Mouse (Mus musculus) midbrain, embryonic 12.5 days (tissue): Measurements from ENCODE around the gene Efcab9. TPM values are rescaled to one million over a fixed set of nuclear protein-coding genes. Genes with fewer than 3 reads are reported as not detected.

Experiments
- ATAC-seq: fragments of 200-750 bp; cut with Nextera tagmentation; 2 replicates; pipeline ENCODE4 v1.8.0; 2017; ENCODE audit warnings: low read depth, moderate TSS enrichment, moderate library complexity; ENCODE audit not compliant: low FRiP score
- H3K27ac ChIP-seq: fragments of 300-500 bp; sonication (generic); replicated peaks from 2 replicates; pipeline ENCODE4 v1.5.1; 2016; ENCODE audit warnings: mild to moderate bottlenecking
- H3K27me3 ChIP-seq: fragments of 300-500 bp; sonication (generic); 2 replicates; pipeline ENCODE4 v1.6.1; 2016; ENCODE audit warnings: mild to moderate bottlenecking
- H3K36me3 ChIP-seq: fragments of 300-500 bp; sonication (generic); 2 replicates; pipeline ENCODE4 v1.6.1; 2016
- H3K4me1 ChIP-seq: fragments of 300-500 bp; sonication (generic); 2 replicates; pipeline ENCODE4 v1.6.1; 2016
- H3K4me2 ChIP-seq: fragments of 300-500 bp; sonication (generic); replicated peaks from 2 replicates; pipeline ENCODE4 v1.6.1; 2016; ENCODE audit warnings: mild to moderate bottlenecking, moderate library complexity
- H3K4me3 ChIP-seq: fragments of 300-500 bp; sonication (generic); 2 replicates; pipeline ENCODE4 v1.5.1; 2016; ENCODE audit warnings: mild to moderate bottlenecking
- H3K9ac ChIP-seq: fragments of 300-500 bp; sonication (generic); replicated peaks from 2 replicates; pipeline ENCODE4 v1.6.1; 2016; ENCODE audit warnings: mild to moderate bottlenecking, moderate library complexity
- H3K9me3 ChIP-seq: fragments of 300-500 bp; sonication (generic); 2 replicates; pipeline ENCODE4 v1.6.1; 2016; ENCODE audit warnings: mild to moderate bottlenecking
- WGBS: fragments of 180-500 bp; shearing (Covaris S2); methylation state at CpG from one replicate; pipeline ENCODE4 v1.1.7; 2016; 5-methylcytosine and 5-hydroxymethylcytosine counted together
- polyA plus RNA-seq: library from polyadenylated mRNA; unstranded; fragments of >200 nt; fragmentation: Nextera tagmentation; extraction: Ambion mirVana; gene quantifications from 2 replicates; pipeline ENCODE4 v1.2.1, GENCODE M21; 2016

The Efcab9 gene
- polyA plus RNA-seq, 1 experiment from 2014 or later = 0.89 TPM

DNA sequence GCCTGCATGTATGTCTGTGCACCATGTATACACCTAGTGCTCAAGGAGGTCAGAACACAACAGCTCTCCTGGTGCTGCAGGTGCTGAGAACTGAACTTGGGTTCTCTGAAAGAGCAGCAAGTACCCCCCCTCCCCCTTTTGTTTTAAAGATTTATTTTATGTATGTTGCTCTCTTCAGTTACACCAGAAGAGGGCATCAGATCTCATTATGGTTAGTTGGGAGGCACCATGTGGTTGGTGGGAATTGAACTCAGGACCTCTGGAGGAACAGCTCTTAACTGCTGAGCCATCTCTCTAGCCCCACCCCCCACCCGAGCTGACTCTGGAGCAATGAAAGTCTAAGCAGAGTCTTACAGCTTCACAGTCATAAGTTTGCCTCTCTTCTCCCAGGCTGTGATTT lies 21.0 kb downstream of the Efcab9 start:
- Histone ChIP-seq H3K4me1 (no peaks in the 10 kb centered on the region), H3K4me2 (no peak overlapping the region)
- ATAC-seq = no peak

DNA sequence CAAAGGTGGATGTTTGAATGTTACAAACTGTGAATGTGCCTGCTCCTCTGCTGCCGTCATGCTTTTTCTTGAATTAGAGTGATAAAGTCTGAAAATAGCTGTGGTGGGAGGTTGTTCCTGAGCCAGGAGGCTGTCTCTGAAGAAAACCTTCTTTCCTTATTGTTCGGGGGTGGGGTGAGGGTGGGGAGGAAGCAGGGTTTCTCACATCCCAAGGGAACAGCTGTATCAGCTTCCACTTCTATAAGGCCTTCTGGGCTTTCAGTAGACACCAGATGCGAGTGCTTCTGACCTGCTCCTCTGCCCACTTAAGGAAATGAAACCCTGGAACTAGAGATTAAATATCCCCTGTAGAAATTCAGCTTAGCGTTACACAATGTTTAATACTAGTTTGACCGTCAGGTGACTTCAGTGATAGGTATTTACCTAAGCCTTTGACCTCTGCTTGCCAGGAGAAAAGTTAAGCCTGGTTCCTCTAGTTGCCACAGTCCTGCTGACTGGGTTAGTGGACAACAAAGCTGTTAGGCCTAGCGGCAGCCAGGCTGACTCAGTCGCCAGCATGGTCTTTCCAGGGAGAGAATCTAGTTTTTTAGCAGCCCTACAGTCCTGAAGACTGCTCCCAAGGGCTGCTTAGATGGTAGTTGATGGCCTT lies 26.7 kb downstream of the Efcab9 start:
- WGBS = 86% methylated on average over 7 of the region's 7 CpGs
- no peak overlapping the region for H3K4me3 ChIP-seq
- H3K4me1 ChIP-seq = no peaks in the 10 kb centered on the region
- H3K4me2 ChIP-seq = no peak overlapping the region
- ATAC-seq = no peak
- H3K36me3 ChIP-seq = peaks cover 10% of the 10 kb centered on the region
- H3K9ac ChIP-seq = no peak overlapping the region
- no peaks in the 10 kb centered on the region for H3K9me3 ChIP-seq
- no peaks in the 10 kb centered on the region for H3K27me3 ChIP-seq
- H3K27ac ChIP-seq = no peak overlapping the region

More for the DNA sequence above, 21.0 kb downstream of the Efcab9 start:
- H3K36me3 ChIP-seq = peaks cover 2% of the 10 kb centered on the region; the same call in 1 of the 2 replicates
- H3K9ac ChIP-seq = no peak overlapping the region
- no peak overlapping the region for H3K27ac ChIP-seq
- H3K27me3 ChIP-seq = no peaks in the 10 kb centered on the region
- H3K9me3 ChIP-seq = no peaks in the 10 kb centered on the region
- H3K4me3 ChIP-seq = no peak overlapping the region
- WGBS = 95% methylated on average over 1 of the region's 1 CpGs

DNA sequence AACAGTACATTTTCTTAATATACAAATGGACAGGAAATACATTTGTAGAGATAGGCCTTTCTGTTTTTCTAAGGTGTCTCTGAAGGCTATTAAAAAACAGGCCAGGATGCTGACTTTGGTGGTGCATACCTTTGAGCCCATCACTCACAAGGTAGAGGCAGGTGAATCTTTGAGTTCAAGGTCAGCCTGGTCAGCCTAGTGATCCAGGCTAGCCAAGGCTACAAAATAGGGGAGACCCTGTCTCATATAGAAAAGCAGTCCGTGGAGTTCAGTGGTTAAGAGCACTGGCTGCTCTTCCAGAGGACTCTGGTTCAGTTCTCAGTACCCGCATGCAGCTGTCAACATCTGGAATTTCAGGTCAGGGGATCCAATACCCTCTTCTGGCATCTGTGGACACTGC lies 28.2 kb downstream of the Efcab9 start:
- no peak overlapping the region for H3K4me3 ChIP-seq
- H3K36me3 ChIP-seq = peaks cover 14% of the 10 kb centered on the region
- no peak overlapping the region for H3K9ac ChIP-seq
- H3K9me3 ChIP-seq = no peaks in the 10 kb centered on the region
- no peaks in the 10 kb centered on the region for H3K27me3 ChIP-seq
- H3K4me2 ChIP-seq = no peak overlapping the region
- no peaks in the 10 kb centered on the region for H3K4me1 ChIP-seq
- no peak overlapping the region for H3K27ac ChIP-seq
- ATAC-seq = no peak
- 96% methylated on average over 2 of the region's 2 CpGs for WGBS

DNA sequence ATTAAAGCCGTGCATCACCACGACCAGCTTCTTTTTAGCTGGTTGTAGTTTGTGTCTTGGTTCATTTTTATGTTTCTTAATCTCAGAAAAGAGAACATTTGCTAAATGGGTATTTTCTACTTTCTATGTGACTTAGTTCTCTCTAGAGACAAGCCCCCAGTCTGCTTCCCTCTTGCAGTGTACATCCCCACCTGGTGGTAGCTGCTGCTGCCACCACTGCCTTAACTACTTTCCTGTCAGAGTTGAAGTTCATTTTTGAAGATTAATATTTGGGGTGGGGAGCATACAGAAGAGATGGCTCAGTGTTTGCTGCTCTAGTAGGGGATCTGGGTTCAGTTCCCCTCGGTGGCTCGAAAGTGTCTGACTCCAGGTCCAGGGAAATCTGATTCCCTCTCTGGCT lies 31.9 kb downstream of the Efcab9 start:
- H3K27me3 ChIP-seq = no peaks in the 10 kb centered on the region
- H3K27ac ChIP-seq = no peak overlapping the region
- H3K36me3 ChIP-seq = peaks cover 14% of the 10 kb centered on the region
- no peak overlapping the region for H3K4me2 ChIP-seq
- no peak overlapping the region for H3K4me3 ChIP-seq
- H3K4me1 ChIP-seq = no peaks in the 10 kb centered on the region
- no peaks in the 10 kb centered on the region for H3K9me3 ChIP-seq
- 96% methylated on average over 4 of the region's 4 CpGs for WGBS
- ATAC-seq = no peak
- H3K9ac ChIP-seq = no peak overlapping the region

DNA sequence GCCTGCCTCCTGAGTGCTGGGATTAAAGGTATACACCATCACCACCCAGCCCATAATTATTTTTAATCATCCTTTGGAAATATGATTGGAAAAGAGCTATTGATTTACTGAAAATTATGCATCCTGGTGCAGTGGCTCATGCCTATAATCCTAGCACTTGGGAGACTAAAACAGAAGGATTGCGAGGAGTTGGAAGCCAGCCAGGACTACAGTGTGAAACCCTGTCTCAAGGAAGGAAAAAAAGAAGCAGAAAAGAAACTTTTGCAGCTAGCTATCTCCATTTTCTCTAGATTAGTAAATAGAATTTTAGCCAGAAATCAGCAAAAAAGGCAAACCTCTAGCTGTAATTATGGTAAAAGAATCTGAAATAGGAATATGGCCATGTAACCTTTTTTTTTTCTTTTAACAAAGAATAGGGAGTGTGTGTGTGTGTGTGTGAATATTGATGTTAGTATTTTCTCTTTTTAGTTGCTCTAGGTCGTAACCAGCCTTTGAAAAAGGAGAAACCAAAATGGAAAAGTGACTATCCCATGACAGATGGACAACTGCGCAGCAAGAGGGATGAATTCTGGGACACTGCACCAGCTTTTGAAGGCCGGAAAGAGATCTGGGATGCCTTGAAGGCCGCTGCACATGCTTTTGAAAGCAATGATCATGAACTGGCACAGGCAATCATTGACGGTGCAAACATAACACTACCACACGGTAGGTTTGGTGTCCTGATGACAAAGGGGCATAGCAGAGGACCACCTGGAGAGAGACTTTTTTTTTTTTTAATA lies 32.9 kb downstream of the Efcab9 start:
- Histone ChIP-seq H3K4me1 (no peaks in the 10 kb centered on the region), H3K27ac (no peak overlapping the region; the same call in 1 of the 2 replicates), H3K4me3 (no peak overlapping the region), H3K9me3 (no peaks in the 10 kb centered on the region), H3K9ac (no peak overlapping the region), H3K4me2 (no peak overlapping the region), H3K27me3 (no peaks in the 10 kb centered on the region), H3K36me3 (peaks cover 12% of the 10 kb centered on the region)
- ATAC-seq = no peak
- 87% methylated on average over 7 of the region's 7 CpGs for WGBS

DNA sequence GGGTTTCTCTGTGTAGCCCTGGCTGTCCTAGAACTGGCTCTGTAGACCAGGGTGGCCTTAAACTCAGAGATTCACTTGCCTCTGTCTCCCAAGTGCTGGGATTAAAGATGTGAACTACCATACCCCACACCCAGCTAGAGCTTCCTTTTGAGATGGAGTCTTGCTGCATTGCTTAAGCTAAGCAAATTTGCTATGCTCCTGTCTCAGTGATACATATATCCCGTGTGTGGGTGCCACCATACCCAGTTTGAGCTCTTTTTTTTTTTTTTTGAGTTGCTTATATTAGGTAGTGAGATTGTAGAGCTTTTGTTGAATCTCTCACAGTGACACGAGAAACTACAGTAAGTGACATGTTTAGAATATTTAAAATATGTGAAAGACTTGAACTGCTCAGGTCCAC lies 36.6 kb downstream of the Efcab9 start:
- Histone ChIP-seq H3K27ac (no peak overlapping the region), H3K4me3 (no peak overlapping the region), H3K36me3 (peaks cover 4% of the 10 kb centered on the region; the same call in 1 of the 2 replicates), H3K9me3 (no peaks in the 10 kb centered on the region), H3K4me1 (no peaks in the 10 kb centered on the region), H3K9ac (no peak overlapping the region), H3K4me2 (no peak overlapping the region), H3K27me3 (no peaks in the 10 kb centered on the region)
- WGBS = 92% methylated on average over 2 of the region's 2 CpGs
- no peak for ATAC-seq

DNA sequence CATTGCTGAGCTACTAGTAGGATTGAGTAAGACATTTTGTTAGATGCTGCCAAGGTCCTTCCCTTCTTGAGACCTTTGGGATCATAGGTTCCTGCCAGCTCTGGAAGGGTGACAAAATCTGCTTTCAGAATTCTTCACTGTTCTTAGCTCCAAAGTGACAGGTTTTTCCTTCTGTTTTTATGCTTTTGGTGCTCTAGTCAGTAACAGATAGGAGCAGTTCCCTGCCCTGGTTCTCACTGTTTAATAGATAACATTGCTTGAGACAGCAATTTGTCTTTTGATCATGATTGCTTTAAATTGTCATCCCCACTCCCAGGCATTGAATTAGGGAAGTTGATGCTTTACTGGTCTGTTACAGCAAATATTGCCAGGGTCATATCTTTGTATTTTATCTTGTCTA lies 38.6 kb downstream of the Efcab9 start:
- Histone ChIP-seq H3K4me2 (no peak overlapping the region), H3K36me3 (no peaks in the 10 kb centered on the region), H3K4me1 (no peaks in the 10 kb centered on the region), H3K4me3 (no peak overlapping the region), H3K9me3 (no peaks in the 10 kb centered on the region), H3K27ac (no peak overlapping the region), H3K9ac (no peak overlapping the region), H3K27me3 (no peaks in the 10 kb centered on the region)
- ATAC-seq = no peak

DNA sequence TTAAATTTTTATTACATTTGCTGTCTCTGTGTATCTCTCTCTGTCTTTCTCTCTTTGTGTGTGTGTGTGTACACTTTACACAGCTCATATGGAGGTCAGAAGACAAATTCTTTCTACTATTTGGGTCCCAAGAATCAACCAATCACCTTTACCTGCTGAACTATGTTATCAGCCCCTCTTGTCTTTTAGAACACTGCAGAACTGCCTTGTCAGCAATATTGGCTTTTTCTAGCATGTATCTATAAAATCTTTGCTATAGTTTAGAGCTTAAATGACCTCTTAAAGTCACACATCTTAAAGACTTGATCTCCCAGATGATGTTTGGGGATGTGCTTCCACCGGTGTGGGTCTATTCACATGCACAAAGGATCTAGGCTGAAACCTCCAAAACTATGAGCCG lies 40.8 kb downstream of the Efcab9 start:
- H3K36me3 ChIP-seq = no peaks in the 10 kb centered on the region; the same call in 1 of the 2 replicates
- no peak overlapping the region for H3K9ac ChIP-seq
- 95% methylated on average over 2 of the region's 2 CpGs for WGBS
- H3K27me3 ChIP-seq = no peaks in the 10 kb centered on the region
- no peak overlapping the region for H3K4me2 ChIP-seq
- H3K9me3 ChIP-seq = no peaks in the 10 kb centered on the region
- no peak overlapping the region for H3K4me3 ChIP-seq
- 0 out of 2 replicates have a peak, but pooled peaks cover 2% of the 10 kb centered on the region for H3K4me1 ChIP-seq
- no peak overlapping the region for H3K27ac ChIP-seq
- ATAC-seq = no peak

DNA sequence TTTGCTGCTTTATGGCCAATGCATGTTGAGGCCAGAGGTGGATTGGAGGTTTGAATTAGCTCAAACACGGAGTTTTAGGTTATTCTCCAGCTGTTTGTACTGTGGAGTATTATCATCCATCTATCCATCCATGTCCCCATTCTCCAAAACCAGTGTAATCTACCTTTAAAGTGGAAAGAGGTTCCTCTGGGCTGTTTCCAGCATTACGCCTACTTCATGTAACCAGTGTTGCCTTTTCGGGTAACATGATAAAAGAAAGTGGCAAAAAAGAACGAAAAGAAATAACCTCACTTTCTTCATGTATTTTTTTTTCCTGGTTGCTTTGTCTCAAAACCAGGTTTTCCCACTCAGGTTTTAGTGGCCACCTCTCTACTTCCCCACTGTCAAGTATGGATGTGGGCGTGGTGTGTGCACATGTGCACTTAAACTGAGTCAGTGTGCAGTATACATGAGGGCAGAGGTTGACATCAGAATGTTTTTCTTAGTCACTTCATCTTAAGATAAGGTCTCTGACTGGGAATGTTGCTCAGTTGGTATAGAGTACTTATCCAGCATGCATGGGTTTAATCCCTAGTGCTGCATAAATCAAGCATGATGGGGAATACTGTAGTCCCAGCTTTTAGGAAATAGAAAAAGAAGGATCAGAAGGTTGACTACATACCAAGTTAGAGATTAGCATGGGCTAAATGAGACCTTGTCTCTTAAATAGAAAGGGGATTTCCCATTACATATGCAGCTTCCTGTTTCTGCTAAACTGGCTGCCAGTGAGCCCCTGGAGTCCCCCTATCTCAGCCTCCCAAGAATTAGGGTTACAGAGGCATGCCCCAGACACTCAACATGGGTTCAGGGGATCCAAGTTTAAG lies 42.8 kb downstream of the Efcab9 start:
- ATAC-seq = no peak
- no peak overlapping the region for H3K27ac ChIP-seq
- WGBS = 89% methylated on average over 5 of the region's 5 CpGs
- 0 out of 2 replicates have a peak, but pooled peaks cover 2% of the 10 kb centered on the region for H3K4me1 ChIP-seq
- no peaks in the 10 kb centered on the region for H3K27me3 ChIP-seq
- H3K4me2 ChIP-seq = no peak overlapping the region
- H3K4me3 ChIP-seq = no peak overlapping the region
- no peaks in the 10 kb centered on the region; the same call in 1 of the 2 replicates for H3K36me3 ChIP-seq
- H3K9me3 ChIP-seq = no peaks in the 10 kb centered on the region
- no peak overlapping the region for H3K9ac ChIP-seq

DNA sequence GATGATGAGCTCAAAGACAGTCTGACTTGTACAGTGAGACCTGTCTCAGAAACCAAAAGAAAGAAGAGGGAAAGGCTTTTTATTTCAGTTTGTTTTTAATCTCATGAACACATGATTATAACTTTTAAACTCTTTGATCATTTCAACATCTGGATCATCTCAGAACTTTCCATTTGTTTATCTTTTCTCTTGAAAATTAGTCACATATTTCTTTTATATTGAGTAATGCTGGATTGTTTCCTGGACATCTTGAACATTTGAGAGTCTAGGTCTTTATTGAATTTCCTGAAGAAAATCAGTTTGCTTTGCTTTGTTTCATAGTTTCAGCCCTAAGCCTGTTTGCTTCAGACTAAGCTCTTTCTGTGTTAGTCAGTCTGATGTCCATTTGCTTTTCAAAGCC lies 43.5 kb downstream of the Efcab9 start:
- H3K4me3 ChIP-seq = no peak overlapping the region
- H3K4me1 ChIP-seq = 0 out of 2 replicates have a peak, but pooled peaks cover 2% of the 10 kb centered on the region
- no peak overlapping the region for H3K27ac ChIP-seq
- ATAC-seq = no peak
- H3K4me2 ChIP-seq = no peak overlapping the region
- H3K27me3 ChIP-seq = no peaks in the 10 kb centered on the region
- no peaks in the 10 kb centered on the region; the same call in 1 of the 2 replicates for H3K36me3 ChIP-seq
- H3K9ac ChIP-seq = no peak overlapping the region
- no peaks in the 10 kb centered on the region for H3K9me3 ChIP-seq

DNA sequence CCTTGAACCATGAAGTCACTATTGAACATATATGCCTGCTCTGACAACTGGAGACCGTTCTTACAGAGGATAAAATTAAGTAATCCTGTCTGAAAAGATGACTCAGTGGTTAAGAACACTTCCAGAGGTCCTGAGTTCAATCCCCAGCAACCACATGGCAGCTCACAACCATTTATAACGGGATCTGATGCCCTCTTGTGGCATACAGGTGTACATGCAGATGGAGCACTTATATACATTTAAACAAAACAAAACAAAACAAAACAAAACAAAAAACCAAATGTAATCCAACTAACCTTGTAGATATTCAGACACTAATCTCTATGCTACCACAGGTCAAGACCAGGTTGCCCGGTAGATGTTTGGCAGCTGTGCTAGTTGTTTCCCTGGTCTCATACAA lies 44.4 kb downstream of the Efcab9 start:
- 0 out of 2 replicates have a peak, but pooled peaks cover 2% of the 10 kb centered on the region for H3K4me1 ChIP-seq
- H3K9ac ChIP-seq = no peak overlapping the region
- WGBS = 89% methylated on average over 3 of the region's 3 CpGs
- no peak overlapping the region for H3K27ac ChIP-seq
- no peaks in the 10 kb centered on the region; the same call in 1 of the 2 replicates for H3K36me3 ChIP-seq
- H3K4me2 ChIP-seq = no peak overlapping the region
- H3K9me3 ChIP-seq = no peaks in the 10 kb centered on the region
- no peak overlapping the region for H3K4me3 ChIP-seq
- no peaks in the 10 kb centered on the region for H3K27me3 ChIP-seq
- no peak for ATAC-seq

DNA sequence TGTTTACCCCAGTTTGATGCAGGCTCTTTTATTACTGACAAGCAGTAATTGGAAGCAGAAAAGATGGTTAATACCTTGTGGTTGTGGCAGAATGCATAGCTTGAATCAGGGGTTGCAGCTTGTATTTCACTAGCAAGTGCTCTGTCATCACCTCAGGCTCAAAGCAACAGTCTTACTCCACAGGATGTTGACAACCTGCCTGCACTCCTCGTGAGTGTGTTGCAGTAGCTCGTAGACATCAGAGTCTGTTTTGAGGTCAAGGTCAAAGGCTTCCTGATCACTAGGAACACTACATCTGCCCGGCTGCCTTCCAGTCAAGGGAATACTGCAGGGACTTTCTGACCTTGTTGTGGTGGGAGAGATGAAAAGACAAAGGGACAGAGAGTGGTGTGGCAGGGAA lies 45.3 kb downstream of the Efcab9 start:
- Histone ChIP-seq H3K4me1 (0 out of 2 replicates have a peak, but pooled peaks cover 2% of the 10 kb centered on the region), H3K27ac (no peak overlapping the region), H3K4me2 (no peak overlapping the region), H3K36me3 (no peaks in the 10 kb centered on the region; the same call in 1 of the 2 replicates), H3K4me3 (no peak overlapping the region), H3K9ac (no peak overlapping the region), H3K9me3 (no peaks in the 10 kb centered on the region), H3K27me3 (no peaks in the 10 kb centered on the region)
- no peak for ATAC-seq
- WGBS = 81% methylated on average over 3 of the region's 3 CpGs
